Mouse (Mus musculus) intestine, postnatal 0 days (tissue): Measurements from ENCODE around the gene Ephx3. TPM values are rescaled to one million over a fixed set of nuclear protein-coding genes. Genes with fewer than 3 reads are reported as not detected.

Experiments used
- ATAC-seq: fragments of 200-750 bp; cut with Nextera tagmentation; 2 replicates; pipeline ENCODE4 v1.8.0; 2017; ENCODE audit warnings: mild to moderate bottlenecking, moderate TSS enrichment, moderate library complexity
- H3K27ac ChIP-seq: fragments of 300-500 bp; sonication (generic); 2 replicates; pipeline ENCODE4 v1.5.1; 2014; ENCODE audit warnings: mild to moderate bottlenecking, low read depth, low read length, moderate library complexity
- H3K27me3 ChIP-seq: fragments of 300-500 bp; sonication (generic); replicated peaks from 2 replicates; pipeline ENCODE4 v1.6.1; 2014; ENCODE audit warnings: low read length, mixed read lengths; ENCODE audit not compliant: control insufficient read depth, insufficient read depth
- H3K36me3 ChIP-seq: fragments of 300-500 bp; sonication (generic); 2 replicates; pipeline ENCODE4 v1.6.1; 2014; ENCODE audit warnings: mild to moderate bottlenecking, moderate library complexity; ENCODE audit not compliant: control insufficient read depth, insufficient read depth
- H3K4me1 ChIP-seq: fragments of 300-500 bp; sonication (generic); replicated peaks from 2 replicates; pipeline ENCODE4 v1.6.1; 2014; ENCODE audit warnings: antibody characterized with exemption, low read length, mixed read lengths; ENCODE audit not compliant: control insufficient read depth, insufficient read depth
- H3K4me2 ChIP-seq: fragments of 300-500 bp; sonication (generic); replicated peaks from 2 replicates; pipeline ENCODE4 v1.6.1; 2014; ENCODE audit warnings: low read depth, mild to moderate bottlenecking, moderate library complexity
- H3K4me3 ChIP-seq: fragments of 300-500 bp; sonication (generic); 2 replicates; pipeline ENCODE4 v1.5.1; 2014; ENCODE audit warnings: low read depth, low read length
- H3K9ac ChIP-seq: fragments of 300-500 bp; sonication (generic); 2 replicates; pipeline ENCODE4 v1.6.1; 2014; ENCODE audit warnings: mild to moderate bottlenecking, low read depth, low read length
- H3K9me3 ChIP-seq: fragments of 300-500 bp; sonication (generic); 2 replicates; pipeline ENCODE4 v1.6.1; 2016; ENCODE audit warnings: mixed run types; ENCODE audit not compliant: control insufficient read depth
- CTCF ChIP-seq: sonication (generic); IDR thresholded peaks from 2 replicates; pipeline ENCODE4 v1.5.1; 2016; ENCODE audit warnings: low read depth, mild to moderate bottlenecking, control low read depth, antibody characterized with exemption, moderate library complexity
- WGBS: fragments of 180-500 bp; shearing (Covaris S2); extraction: QIAGEN DNeasy Blood & Tissue Kit; methylation state at CpG from one replicate; pipeline ENCODE4 v1.1.7; 2014; 5-methylcytosine and 5-hydroxymethylcytosine counted together
- polyA plus RNA-seq: library from polyadenylated mRNA; unstranded; fragments of >200 nt; fragmentation: Nextera tagmentation; extraction: Ambion mirVana; gene quantifications from 2 replicates; pipeline ENCODE4 v1.2.1, GENCODE M21; 2015

Ephx3 gene
- polyA plus RNA-seq, 1 experiment from 2014 or later = not detected

DNA sequence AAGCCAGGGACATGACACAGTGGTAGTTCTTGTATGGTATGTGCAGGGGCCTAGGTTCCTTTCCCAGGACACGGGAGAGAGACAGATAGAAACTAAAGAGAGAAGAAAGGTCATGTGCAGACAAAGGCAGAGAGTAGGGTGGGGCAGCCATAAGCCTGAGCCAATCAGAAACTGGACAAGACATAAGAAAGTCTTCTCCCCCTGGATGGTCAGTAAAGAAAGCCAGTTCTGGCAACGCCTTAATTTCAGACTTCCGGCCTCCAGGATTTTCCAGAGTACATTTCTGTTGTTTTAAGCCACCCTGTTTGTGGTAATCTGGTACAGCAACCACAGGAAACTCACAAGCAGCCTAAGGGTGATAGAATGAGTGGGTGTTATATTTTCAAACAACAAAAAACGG is 28.5 kb downstream of the Ephx3 start:
- H3K36me3 ChIP-seq = no peaks in the 10 kb centered on the region
- no peak overlapping the region for H3K4me3 ChIP-seq
- no peak overlapping the region for H3K4me2 ChIP-seq
- ATAC-seq = no peak
- no peak for TF ChIP-seq CTCF
- H3K4me1 ChIP-seq = peaks cover 6% of the 10 kb centered on the region; the same call in 1 of the 2 replicates
- H3K27ac ChIP-seq = no peak overlapping the region
- no peak overlapping the region for H3K9ac ChIP-seq
- WGBS = 53% methylated on average over 4 of the region's 4 CpGs
- H3K9me3 ChIP-seq = no peaks in the 10 kb centered on the region
- no peaks in the 10 kb centered on the region for H3K27me3 ChIP-seq

DNA sequence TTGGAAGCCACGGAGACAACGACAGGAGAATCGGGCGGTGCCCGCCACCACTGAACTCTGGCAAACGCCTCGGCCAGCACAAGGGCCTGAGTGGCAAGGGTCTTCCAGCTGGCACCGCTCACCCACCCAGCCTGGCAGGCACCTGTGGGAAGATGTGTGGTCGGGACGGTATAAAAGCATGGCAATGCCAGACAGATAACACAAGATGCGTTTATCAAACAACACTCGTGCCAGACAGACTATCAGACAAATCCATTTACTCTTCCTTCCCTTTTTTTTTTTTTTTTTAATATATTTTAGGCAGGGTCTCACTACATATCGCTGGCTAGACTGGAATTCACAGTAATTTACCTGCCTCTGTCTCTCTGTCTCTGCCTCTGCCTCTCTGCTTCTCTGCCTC is 30.5 kb downstream of the Ephx3 start:
- Histone ChIP-seq H3K4me1 (0 out of 2 replicates have a peak, but pooled peaks cover 6% of the 10 kb centered on the region), H3K27ac (no peak overlapping the region), H3K9ac (no peak overlapping the region), H3K4me3 (no peak overlapping the region), H3K27me3 (no peaks in the 10 kb centered on the region), H3K9me3 (no peaks in the 10 kb centered on the region), H3K36me3 (no peaks in the 10 kb centered on the region), H3K4me2 (no peak overlapping the region)
- ATAC-seq = no peak
- WGBS = 79% methylated on average over 13 of the region's 13 CpGs
- no peak for TF ChIP-seq CTCF

DNA sequence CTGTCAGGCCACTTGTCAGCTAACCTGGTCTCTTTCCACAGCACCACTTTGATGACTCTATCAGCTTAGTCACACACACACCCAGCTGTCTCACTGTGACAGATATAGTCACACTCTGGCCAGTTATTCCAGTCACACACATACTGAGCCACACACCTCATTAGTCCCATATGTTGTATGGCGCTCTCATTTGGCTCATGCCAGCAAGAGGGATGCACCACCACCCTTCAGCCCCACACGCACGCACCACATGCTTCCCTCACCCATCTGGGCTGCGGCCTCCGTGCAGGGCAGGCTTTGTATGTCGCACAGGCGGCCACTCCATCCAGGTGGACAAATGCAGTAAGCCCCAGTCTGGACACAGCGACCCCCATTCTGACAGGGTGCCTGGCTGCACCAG is 42.6 kb downstream of the Ephx3 start:
- no peaks in the 10 kb centered on the region for H3K9me3 ChIP-seq
- H3K9ac ChIP-seq = no peak overlapping the region
- no peak for ATAC-seq
- no peak overlapping the region for H3K4me3 ChIP-seq
- H3K4me2 ChIP-seq = no peak overlapping the region
- H3K27ac ChIP-seq = no peak overlapping the region
- H3K4me1 ChIP-seq = no peaks in the 10 kb centered on the region
- peaks cover 4% of the 10 kb centered on the region; the same call in 1 of the 2 replicates for H3K36me3 ChIP-seq
- 93% methylated on average over 8 of the region's 8 CpGs for WGBS
- no peak for TF ChIP-seq CTCF
- H3K27me3 ChIP-seq = no peaks in the 10 kb centered on the region

DNA sequence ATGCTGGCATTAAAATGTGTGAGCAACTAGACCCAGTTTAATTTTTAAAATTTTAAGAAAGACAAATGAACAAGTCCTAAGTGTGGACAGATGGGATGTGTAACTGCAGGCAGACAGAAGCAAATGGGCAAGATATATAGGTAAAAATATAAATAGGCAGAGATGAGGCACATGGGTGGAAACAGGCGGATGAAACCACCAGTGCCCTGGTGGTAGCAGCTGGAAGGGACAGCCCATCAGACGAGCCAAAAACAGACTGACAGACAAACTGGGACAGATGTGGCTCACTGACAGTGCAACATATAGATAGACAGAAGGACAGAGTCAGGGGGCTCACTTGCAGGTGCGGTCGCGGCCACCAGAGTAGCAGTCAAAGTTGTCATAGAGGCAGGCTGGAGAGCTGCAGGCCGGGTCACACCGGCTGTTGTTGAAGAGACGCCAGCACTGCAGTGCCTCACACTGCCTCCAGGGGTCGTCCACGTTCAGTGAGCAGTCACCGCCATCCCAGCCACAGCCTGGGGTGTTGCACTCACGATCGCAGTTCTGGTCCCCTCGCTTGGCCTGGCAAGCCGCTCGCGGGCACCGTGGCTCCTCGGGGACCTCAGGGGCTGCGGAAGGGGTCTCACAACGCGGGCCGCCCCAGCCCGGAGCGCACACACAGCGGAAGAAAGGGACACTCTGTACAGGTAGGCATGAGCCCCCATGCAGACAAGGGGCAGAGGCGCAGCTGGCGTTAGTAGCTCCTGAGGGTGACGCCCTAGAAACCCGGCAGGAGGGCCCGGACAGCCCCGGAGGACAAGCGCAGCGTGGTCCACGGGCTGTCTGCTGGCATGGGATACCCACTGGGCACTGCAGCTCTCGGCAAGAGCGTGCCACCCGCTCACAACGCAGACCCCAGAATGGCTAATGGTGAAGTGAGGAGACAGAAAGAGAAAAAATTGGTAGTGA is 46.2 kb downstream of the Ephx3 start:
- no peak overlapping the region for H3K9ac ChIP-seq
- H3K4me2 ChIP-seq = peak overlapping the region; percentile 68
- peak overlapping the region; percentile 18; the same call in 1 of the 2 replicates for H3K4me3 ChIP-seq
- peak; percentile 96 for TF ChIP-seq CTCF
- no peak overlapping the region; the same call in 1 of the 2 replicates for H3K27ac ChIP-seq
- peak; percentile 78 for ATAC-seq
- no peaks in the 10 kb centered on the region for H3K9me3 ChIP-seq
- H3K36me3 ChIP-seq = peaks cover 4% of the 10 kb centered on the region; the same call in 1 of the 2 replicates
- H3K4me1 ChIP-seq = no peaks in the 10 kb centered on the region
- H3K27me3 ChIP-seq = no peaks in the 10 kb centered on the region
- 30% methylated on average over 39 of the region's 39 CpGs for WGBS

DNA sequence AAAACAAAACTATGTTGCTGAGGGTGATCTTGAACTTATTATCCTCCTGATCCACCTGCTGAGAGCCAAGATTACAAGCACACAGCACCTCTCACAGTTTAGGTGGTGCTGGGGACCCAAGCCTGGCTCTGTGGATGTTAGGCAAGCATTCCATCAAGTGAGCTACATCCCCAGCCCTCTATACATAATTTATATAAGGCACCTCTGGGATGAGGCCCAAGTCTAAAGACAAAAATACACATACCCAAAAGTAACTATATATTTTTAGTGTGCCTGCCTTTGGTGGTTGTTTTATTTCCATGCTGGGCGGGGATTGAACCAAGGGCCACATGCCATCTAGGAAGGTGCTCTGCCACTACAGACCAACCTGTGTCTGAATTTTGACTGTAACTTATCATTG is 47.1 kb downstream of the Ephx3 start:
- Histone ChIP-seq H3K9me3 (no peaks in the 10 kb centered on the region), H3K27me3 (no peaks in the 10 kb centered on the region), H3K36me3 (peaks cover 4% of the 10 kb centered on the region; the same call in 1 of the 2 replicates), H3K4me1 (no peaks in the 10 kb centered on the region), H3K4me2 (no peak overlapping the region), H3K4me3 (no peak overlapping the region), H3K9ac (no peak overlapping the region), H3K27ac (no peak overlapping the region)
- no peak for ATAC-seq
- no peak for TF ChIP-seq CTCF
- 100% methylated on average over 1 of the region's 1 CpGs for WGBS

Other genes with a start within 250 kb of the Ephx3 start
- 11.6 and 14.5 TPM in 2 replicates for gene Rrp1b, start 153.4 kb downstream of the Ephx3 start, polyA plus RNA-seq
- gene Hsf2bp, start 153.2 kb downstream of the Ephx3 start, polyA plus RNA-seq = 4.1 and 5.3 TPM in 2 replicates
- gene Notch3, start 22.7 kb downstream of the Ephx3 start, polyA plus RNA-seq = 2.0 and 2.3 TPM in 2 replicates
- 35.9 and 36.7 TPM in 2 replicates for gene Brd4, start 95.2 kb upstream of the Ephx3 start, polyA plus RNA-seq
- gene Akap8, start 131.7 kb upstream of the Ephx3 start, polyA plus RNA-seq = 18.3 and 21.9 TPM in 2 replicates
- 21.6 and 26.8 TPM in 2 replicates for gene Akap8l, start 161.1 kb upstream of the Ephx3 start, polyA plus RNA-seq
- 9.5 and 10.0 TPM in 2 replicates for gene Wiz, start 199.9 kb upstream of the Ephx3 start, polyA plus RNA-seq
- 1.1 TPM in 2 replicates for gene Rasal3, start 214.0 kb upstream of the Ephx3 start, polyA plus RNA-seq
- 0.14 and 0.17 TPM in 2 replicates for gene Pglyrp2, start 234.6 kb upstream of the Ephx3 start, polyA plus RNA-seq